Mouse (Mus musculus) G1E-ER4 (cell line): Measurements from ENCODE around the gene Smtn. TPM values are rescaled to one million over a fixed set of nuclear protein-coding genes. Genes with fewer than 3 reads are reported as not detected.

Experiments used
- GATA1 ChIP-seq: IDR thresholded peaks from one replicate; pipeline ENCODE4 v1.8.0; 2012; ENCODE audit warnings: low read length, inconsistent platforms
- polyA plus RNA-seq: library from polyadenylated mRNA; stranded (reverse); fragments of >175 nt; gene quantifications from 2 replicates; pipeline ENCODE4 v1.2.3, GENCODE M21; 2012

Gene Smtn
- polyA plus RNA-seq, 1 experiment = not detected

DNA sequence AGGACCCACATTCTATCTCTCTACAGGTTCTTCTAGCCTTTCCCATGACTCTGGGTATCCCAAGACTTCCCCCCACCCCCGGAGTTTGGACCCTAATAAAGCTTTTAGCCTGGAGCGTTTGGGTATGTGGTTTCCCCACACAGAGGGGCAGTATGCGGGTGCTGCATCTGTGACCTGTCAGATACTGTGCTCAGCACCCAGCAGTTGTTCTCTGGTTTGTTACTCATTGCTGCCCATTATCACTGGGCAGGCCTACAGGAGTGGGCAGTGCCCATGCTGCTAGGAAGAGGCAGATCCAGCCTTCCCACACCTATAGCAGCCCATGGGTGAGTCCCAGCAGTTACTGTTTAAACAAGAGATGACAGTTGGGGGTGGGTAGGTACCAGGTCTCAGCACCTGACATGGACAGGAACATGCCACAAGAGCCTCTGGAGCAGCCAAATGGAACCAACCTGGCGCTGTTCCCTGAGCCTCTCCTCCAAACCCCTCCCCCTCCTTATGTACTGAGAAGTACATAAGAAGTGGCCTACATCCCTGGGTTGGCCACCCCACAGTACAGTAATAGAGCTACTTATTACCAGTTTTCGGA is 3.6 kb downstream of the Smtn start:
- no peak for TF ChIP-seq GATA1

DNA sequence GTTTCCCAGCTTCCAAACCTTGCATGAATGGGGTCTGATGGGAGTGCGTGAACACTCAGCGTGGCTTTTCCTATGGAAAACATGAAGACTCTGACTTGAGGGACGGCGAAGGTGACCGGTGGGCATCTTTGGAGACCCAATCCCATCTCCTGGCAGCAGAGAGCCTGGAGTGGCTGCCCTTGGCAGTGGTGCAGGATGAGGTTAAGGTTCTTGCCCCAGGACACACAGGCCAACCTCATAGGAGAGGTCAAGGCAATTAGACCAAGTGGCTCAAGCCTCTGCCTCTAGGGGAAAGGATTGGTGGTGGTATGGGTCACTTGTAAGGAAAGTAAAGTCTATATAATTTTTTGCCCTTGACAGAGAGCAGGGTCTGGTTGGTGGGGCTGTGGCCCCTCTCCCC is 4.3 kb downstream of the Smtn start:
- no peak for TF ChIP-seq GATA1

DNA sequence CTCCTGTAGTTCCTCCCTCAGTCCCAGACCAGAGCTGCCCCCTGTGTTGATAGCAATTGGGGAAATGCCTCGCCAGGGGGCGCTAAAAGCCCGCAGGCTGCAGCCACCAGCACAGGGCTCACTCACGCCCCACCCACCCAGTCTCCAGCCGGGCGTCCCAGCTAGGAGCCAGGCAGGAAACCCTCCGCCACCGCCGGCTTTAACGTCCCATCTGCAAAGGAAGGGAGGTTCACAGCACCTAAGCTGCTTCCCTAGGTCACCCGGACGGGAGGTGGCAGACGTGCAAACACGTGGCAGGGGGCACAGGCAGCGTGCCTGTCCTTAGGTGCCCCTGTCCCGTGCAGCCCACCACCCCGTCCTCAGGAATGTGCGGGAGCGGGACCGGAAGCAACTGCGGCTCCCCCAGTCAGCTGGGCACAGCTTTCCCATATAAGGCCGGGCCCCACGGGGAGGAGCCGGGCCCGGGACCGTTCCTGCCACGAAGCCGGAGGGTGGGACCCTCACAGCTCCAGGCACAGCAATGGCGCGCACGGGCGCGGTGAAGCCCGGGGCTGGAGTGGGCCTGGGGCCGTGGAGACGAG is 4.9 kb downstream of the Smtn start:
- no peak for TF ChIP-seq GATA1

DNA sequence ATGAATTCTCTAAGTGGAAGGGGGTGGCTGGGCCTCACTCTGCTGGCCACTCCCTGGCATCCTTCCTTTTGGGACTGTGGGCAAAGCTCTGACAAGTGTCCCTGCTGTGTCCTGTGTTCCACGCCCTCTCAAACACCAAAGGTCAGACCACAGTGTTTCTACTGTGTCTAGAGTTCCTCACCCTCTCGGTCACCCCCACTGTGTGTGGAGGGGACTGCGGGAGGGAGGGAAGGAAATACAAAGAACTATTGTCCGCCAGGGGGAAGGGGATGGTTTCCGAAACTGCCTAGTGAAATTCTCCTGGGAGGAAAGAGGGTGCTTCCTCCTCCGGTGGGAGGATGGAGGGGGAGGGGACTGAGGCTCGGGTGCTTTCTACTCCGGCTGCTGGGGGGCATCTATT is 5.5 kb downstream of the Smtn start:
- TF ChIP-seq GATA1 = no peak

DNA sequence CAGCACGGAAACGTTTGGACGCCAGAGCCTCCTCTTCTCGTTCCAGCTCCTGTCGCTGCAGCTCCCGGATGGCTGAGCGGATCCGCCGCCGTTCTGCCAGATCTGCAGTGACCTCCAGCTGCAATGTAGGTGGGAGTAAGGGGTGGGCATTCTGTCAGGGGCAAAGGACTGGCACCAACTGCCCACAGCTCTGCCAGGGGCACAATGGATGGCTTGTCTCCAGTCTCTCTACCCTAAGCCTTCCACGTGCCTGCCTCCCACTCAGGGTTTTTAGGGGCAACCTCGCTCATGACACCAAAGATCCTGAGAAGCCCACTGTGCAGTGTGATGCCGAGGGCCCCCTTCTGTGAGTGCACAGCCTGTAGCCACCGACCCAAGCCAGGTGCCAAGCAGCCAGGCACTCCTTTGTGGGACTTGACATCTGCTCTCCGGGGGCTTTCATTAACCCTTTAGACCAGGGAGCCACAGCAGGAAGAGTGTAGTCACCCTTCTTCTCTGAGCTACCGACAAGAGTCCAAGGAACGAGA is 6.9 kb downstream of the Smtn start:
- TF ChIP-seq GATA1 = no peak

DNA sequence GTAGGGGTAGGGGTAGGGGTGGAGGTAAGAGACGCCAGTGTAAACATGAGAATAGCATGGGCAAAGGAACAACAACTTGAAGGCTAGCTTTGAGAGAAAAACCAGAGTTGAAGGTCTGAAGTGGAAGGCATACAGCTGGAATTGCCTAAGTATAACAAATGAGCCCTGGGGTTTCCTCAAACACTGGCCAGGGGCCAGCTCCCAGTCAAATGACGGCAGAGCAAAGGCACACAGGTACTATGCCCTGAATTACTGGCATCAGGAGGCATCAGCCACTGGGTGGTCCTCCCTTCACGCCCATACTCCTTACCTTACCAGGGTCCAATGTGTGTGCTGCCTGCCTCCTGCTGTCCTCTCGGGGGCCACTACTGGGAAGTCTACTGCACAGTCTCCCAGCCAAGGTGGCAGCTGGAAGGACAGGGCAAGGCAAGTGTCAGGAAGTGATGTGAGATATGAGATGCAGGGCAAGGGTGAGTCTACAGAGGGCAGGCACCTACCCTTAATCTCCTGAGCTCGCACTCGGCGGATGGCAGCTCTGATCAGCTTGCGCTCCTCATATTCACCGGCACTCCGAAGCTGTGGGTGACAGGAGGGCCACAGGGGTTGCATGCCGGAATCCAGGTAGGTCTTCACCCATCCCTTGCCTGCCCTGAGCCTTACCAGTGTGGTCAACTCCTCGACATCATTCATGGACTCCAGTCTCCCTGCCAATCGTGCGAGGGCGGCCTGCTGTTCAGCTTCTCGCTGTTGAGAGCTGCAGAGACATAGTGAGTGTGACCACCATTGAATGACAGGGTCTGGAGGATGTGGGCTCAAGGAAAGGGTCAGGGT is 8.1 kb downstream of the Smtn start:
- TF ChIP-seq GATA1 = no peak

DNA sequence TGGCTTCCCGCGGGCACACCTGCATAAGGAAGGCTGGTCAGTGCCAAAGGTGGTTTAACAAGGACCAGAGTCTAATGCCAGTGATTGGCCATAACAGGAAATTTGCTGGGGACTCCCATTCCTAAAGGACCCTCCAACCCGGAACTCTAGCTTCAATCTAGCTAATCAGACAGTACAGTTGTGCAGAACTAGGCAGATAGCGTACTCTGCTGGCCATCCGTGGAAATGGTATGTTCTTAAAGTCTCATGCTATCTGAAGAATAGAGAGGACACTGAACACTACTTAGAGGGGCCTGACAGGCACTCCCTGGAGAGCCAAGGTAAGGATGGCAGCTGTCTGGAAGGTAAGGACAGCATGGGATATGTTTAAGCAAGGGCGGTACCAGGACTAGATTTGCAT is 8.8 kb downstream of the Smtn start:
- TF ChIP-seq GATA1 = no peak

DNA sequence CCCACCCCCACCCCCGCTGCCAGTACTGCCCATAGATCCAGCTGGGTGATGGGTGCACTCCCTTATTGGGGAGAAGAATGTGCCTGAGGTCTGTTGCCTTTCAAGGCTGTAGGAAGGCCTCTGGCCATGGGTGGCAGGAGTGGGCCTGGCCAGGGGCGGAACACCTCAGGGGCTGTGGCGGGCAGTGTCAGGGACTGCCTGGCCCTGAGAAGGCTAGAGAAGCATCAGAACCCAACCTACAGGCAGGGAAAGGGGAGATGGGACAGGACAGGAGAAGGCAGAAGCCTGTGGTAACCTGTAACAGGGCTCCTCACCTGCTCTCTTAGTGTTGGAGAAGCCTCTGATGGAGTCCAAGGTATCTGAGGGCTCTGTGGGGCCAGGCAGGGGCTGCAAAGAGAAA is 9.7 kb downstream of the Smtn start:
- TF ChIP-seq GATA1 = no peak

DNA sequence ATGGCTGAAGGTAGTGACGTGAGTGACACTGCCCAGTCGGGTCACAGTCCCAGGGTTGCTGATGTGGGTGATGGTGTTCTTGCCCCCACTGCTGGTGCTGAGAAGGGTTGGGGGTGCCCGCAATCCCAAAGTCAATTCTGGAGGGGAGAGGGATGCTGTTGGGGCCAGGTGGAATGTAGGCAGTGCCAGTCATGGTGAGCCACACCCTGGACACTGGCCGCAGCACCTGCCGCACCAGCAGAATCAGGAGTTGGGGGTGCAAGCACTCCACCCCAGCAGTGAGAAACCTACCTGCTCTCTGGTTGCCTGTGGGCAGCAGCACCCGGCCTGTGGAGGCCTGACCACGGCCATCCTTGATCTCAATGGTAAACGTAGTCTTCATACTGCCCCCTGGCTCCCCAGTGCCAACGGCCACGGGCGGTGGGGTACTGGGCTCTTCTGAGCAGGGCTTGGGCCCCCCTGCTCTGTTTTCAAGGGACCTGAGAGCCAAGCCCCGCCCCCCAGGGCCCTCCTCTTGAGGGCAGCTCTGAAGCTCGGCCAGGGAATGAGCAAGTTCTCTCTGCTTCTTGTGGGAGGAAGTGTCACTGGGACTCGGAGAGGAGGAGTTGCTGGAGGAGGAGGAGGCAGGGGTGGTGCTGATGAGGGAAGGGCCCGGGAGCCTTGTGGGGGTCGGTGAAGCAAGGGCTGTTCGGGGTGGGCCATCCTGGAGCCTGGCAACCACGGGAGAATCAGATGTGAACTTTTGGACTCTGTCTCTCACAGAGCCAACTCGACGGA is 10.7 kb downstream of the Smtn start:
- no peak for TF ChIP-seq GATA1

DNA sequence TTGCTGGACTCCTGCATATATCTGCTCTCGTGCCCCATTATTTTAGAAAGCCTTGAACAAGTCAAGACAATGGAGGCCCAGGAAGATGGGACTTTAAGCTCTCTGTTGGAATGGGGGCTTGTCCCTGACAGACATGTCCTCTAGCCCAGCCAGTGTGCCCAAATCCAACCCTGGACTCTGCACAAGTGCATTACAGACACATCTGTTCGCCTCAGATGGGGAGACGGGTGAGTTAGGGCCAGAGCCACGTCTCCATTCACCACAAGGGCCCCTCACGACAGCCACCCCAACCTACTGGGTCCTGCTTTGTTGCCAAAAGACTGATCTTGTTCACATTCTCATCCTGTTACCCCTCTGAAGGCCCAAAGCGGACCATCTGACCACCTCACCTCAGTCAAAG is 12.2 kb downstream of the Smtn start:
- no peak for TF ChIP-seq GATA1

DNA sequence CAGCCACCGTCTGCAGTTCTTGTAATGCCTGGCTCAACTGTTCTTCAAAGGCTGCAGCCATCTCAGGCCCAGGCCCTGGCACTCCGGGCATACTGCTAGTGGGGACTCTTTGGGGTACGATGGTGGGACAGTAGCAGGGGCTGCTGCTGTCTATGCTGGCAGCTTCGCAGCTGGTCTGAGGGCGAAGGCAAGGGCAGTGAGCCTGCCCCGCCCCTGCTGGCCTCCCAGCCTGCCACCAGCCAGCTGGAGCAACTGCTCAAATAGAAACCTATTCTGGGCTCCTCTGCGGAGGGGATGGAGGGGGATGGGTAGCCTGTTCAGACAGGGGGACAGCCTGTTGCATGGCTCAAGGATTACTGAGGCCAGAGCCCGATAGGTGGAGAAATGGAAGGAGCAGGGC is 12.6 kb downstream of the Smtn start:
- TF ChIP-seq GATA1 = no peak

DNA sequence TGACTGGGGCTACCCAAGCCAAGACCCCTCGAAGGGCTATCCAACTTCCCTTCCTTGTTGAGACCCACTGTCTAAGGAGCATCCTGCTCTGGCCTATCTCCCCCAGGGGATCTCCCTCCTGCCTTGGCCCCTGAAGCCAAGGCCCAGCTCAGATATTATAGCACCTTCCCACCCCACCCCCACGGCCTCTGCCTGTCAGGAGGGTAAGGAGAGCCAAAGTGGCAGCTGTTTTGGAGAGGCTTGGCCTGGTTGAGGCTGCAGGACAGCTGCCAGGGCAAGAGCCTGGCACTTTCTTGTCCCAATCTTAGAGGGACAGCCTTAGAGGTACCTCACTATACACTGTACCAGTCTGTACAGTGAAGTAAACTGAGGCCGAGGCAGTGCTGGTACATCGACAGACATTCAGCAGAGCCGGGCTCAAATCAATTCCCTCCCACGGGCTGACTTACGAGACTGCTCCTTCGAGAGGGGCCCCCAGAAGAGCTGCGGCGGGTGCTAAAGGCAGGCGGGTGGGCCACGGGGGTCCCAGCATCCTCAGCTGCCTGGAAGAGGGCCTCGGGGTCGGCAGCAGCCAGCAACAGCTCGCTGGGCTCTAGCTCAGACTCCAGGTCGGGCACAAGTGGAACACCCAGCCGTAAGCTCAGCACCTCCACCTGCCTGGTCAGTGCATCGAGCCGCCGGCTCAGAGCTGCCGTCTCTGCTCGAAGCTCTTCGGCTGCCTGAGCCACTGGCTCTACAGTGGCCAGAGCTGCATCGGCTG is 13.3 kb downstream of the Smtn start:
- no peak for TF ChIP-seq GATA1

DNA sequence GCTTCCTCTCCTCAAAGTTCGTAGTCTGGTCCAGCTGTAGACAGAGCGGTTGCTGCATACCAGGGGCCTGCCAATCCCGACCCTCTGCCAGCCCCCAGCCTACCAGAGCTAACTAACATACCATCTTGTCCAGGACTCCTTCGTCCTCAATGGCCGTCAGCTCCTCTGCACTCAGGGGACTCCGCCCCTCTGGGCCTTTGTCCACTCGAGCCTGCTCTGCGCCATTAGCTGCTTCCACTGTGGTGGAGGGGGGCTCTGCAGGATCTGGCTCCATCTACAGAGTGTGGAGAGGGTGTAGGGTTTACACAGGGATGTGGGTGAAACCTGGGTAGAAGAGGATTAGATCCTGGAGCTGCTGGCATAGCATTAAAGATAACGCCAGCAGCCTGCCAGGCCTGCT is 14.2 kb downstream of the Smtn start:
- no peak for TF ChIP-seq GATA1

DNA sequence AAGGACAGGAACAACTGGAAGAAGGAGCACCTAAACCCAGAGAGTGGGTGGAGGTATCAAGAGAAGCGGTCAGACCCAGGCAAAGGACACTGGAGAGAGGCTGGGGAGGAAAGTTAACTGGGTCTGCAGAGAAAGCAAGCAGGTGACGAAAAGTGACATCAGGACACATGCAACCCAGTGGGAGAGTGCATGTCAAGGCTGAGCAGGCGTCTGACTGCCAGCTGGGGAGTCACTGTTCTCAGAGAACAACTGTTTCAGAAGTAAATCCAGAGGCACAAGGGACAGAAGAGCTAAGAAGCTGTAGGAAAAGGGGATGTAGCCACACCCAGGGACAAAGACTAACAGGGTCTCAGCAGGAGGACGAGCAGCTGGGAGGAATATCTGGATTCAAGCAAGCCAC is 14.9 kb downstream of the Smtn start:
- no peak for TF ChIP-seq GATA1
